Mouse (Mus musculus) liver, adult 2 months (tissue): ENCODE measurements around the gene Faah.

ENCODE experiments used
- CTCF ChIP-seq: fragments of 200-500 bp; IDR thresholded peaks from 2 replicates; pipeline ENCODE4 v1.5.1; 2011; ENCODE audit warnings: low read depth, low read length, control low read depth
- POLR2A ChIP-seq: fragments of 200-500 bp; IDR thresholded peaks from 2 replicates; pipeline ENCODE4 v1.6.1; 2011; ENCODE audit warnings: low read length, control low read depth; ENCODE audit not compliant: insufficient read depth; ENCODE audit errors: extremely low read depth

GRCm38 (mm10) chr4:116017300-116017901, 325 bp downstream of the Faah start:
- peak; percentile 51; the same call in 1 of the 2 replicates for TF ChIP-seq POLR2A
- no peak for TF ChIP-seq CTCF
